Mouse (Mus musculus): ENCODE measurements at regions not wholly inside any gene's neighbourhood (a gene's known extent, or its start where the extent isn't known, plus 50 kb on each side); places are given as distances from the start of the nearest gene placed in this dataset.
A peak's percentile ranks its signal among the peaks of the same experiment; 100 is the strongest.

GRCm38 (mm10) chr14:76800181-76800580 is 236.4 kb upstream of the Ccdc122 start:
- peaks cover under 1% of the 10 kb centered on the region for H3K4me1 ChIP-seq (ENCODE audit: control insufficient read depth, low read depth, low read length)
- H3K36me3 ChIP-seq (ENCODE audit: control insufficient read depth, insufficient read depth) = no peaks in the 10 kb centered on the region
- no peaks in the 10 kb centered on the region for H3K9me3 ChIP-seq (replicated peaks; ENCODE audit: control insufficient read depth, low read length)
- WGBS (ENCODE audit: insufficient replicate concordance) = 62% methylated on average over 4 of the region's 4 CpGs
- no peaks in the 10 kb centered on the region for H3K27me3 ChIP-seq (ENCODE audit: control insufficient read depth, insufficient read depth, low read depth, low read length)
- no peak overlapping the region for H3K4me2 ChIP-seq (ENCODE audit: low read depth, low read length)
- no peak overlapping the region for H3K4me3 ChIP-seq (ENCODE audit: low read depth, low read length)
- ATAC-seq (ENCODE audit: low read depth) = no peak
- H3K27ac ChIP-seq (ENCODE audit: low read length) = no peak overlapping the region
- no peak overlapping the region for H3K9ac ChIP-seq (ENCODE audit: low read depth, low read length)

- Histone ChIP-seq H3K9ac (ENCODE audit: low read depth, low read length) (no peak overlapping the region), H3K4me2 (ENCODE audit: low read depth, low read length) (no peak overlapping the region), H3K9me3 (replicated peaks; ENCODE audit: control insufficient read depth, low read length) (no peaks in the 10 kb centered on the region), H3K4me1 (ENCODE audit: control insufficient read depth, low read depth, low read length) (peaks cover 4% of the 10 kb centered on the region), H3K27me3 (ENCODE audit: control insufficient read depth, insufficient read depth, low read depth, low read length) (no peaks in the 10 kb centered on the region), H3K27ac (ENCODE audit: low read length) (no peak overlapping the region), H3K4me3 (ENCODE audit: low read depth, low read length) (no peak overlapping the region), H3K36me3 (ENCODE audit: control insufficient read depth, insufficient read depth) (no peaks in the 10 kb centered on the region)
- 71% methylated on average over 6 of the region's 6 CpGs for WGBS (ENCODE audit: insufficient replicate concordance)
- no peak for ATAC-seq (ENCODE audit: low read depth)
Observed at GRCm38 (mm10) chr14:76799741-76800140, 236.8 kb upstream of the Ccdc122 start.

- H3K4me1 ChIP-seq (ENCODE audit: control insufficient read depth, low read depth, low read length) = peaks cover 4% of the 10 kb centered on the region
- 67% methylated on average over 8 of the region's 8 CpGs for WGBS (ENCODE audit: insufficient replicate concordance)
- H3K4me2 ChIP-seq (ENCODE audit: low read depth, low read length) = no peak overlapping the region
- no peaks in the 10 kb centered on the region for H3K9me3 ChIP-seq (replicated peaks; ENCODE audit: control insufficient read depth, low read length)
- no peak overlapping the region for H3K4me3 ChIP-seq (ENCODE audit: low read depth, low read length)
- H3K27me3 ChIP-seq (ENCODE audit: control insufficient read depth, insufficient read depth, low read depth, low read length) = no peaks in the 10 kb centered on the region
- no peak overlapping the region; the same call in 1 of the 2 replicates for H3K27ac ChIP-seq (ENCODE audit: low read length)
- no peak for ATAC-seq (ENCODE audit: low read depth)
- H3K9ac ChIP-seq (ENCODE audit: low read depth, low read length) = no peak overlapping the region
- H3K36me3 ChIP-seq (ENCODE audit: control insufficient read depth, insufficient read depth) = no peaks in the 10 kb centered on the region
Observed at GRCm38 (mm10) chr14:76798925-76799428, 237.6 kb upstream of the Ccdc122 start.

GRCm38 (mm10) chr14:76798488-76798887 is 238.1 kb upstream of the Ccdc122 start:
- Histone ChIP-seq H3K4me3 (ENCODE audit: low read depth, low read length) (no peak overlapping the region), H3K27me3 (ENCODE audit: control insufficient read depth, insufficient read depth, low read depth, low read length) (no peaks in the 10 kb centered on the region), H3K4me1 (ENCODE audit: control insufficient read depth, low read depth, low read length) (peaks cover 4% of the 10 kb centered on the region), H3K36me3 (ENCODE audit: control insufficient read depth, insufficient read depth) (no peaks in the 10 kb centered on the region), H3K27ac (ENCODE audit: low read length) (peak overlapping the region; percentile 51), H3K4me2 (ENCODE audit: low read depth, low read length) (no peak overlapping the region), H3K9me3 (replicated peaks; ENCODE audit: control insufficient read depth, low read length) (no peaks in the 10 kb centered on the region), H3K9ac (ENCODE audit: low read depth, low read length) (no peak overlapping the region)
- ATAC-seq (ENCODE audit: low read depth) = no peak
- 49% methylated on average over 6 of the region's 6 CpGs for WGBS (ENCODE audit: insufficient replicate concordance)

GRCm38 (mm10) chr14:76797518-76797917 is 239.1 kb upstream of the Ccdc122 start:
- 34% methylated on average over 6 of the region's 6 CpGs for WGBS (ENCODE audit: insufficient replicate concordance)
- peak; percentile 88 for ATAC-seq (ENCODE audit: low read depth)
- no peak overlapping the region for H3K4me3 ChIP-seq (ENCODE audit: low read depth, low read length)
- no peak overlapping the region for H3K4me2 ChIP-seq (ENCODE audit: low read depth, low read length)
- H3K36me3 ChIP-seq (ENCODE audit: control insufficient read depth, insufficient read depth) = no peaks in the 10 kb centered on the region
- peak overlapping the region; percentile 60 for H3K27ac ChIP-seq (ENCODE audit: low read length)
- no peak overlapping the region for H3K9ac ChIP-seq (ENCODE audit: low read depth, low read length)
- no peaks in the 10 kb centered on the region for H3K9me3 ChIP-seq (replicated peaks; ENCODE audit: control insufficient read depth, low read length)
- no peaks in the 10 kb centered on the region for H3K27me3 ChIP-seq (ENCODE audit: control insufficient read depth, insufficient read depth, low read depth, low read length)
- H3K4me1 ChIP-seq (ENCODE audit: control insufficient read depth, low read depth, low read length) = peaks cover 4% of the 10 kb centered on the region

GRCm38 (mm10) chr14:76791811-76792571 is 235.3 kb upstream of the Serp2 start:
- H3K27ac ChIP-seq (ENCODE audit: low read length) = no peak overlapping the region
- H3K27me3 ChIP-seq (ENCODE audit: control insufficient read depth, insufficient read depth, low read depth, low read length) = no peaks in the 10 kb centered on the region
- no peaks in the 10 kb centered on the region for H3K9me3 ChIP-seq (replicated peaks; ENCODE audit: control insufficient read depth, low read length)
- no peak overlapping the region for H3K4me3 ChIP-seq (ENCODE audit: low read depth, low read length)
- H3K36me3 ChIP-seq (ENCODE audit: control insufficient read depth, insufficient read depth) = no peaks in the 10 kb centered on the region
- peaks cover 6% of the 10 kb centered on the region for H3K4me1 ChIP-seq (ENCODE audit: control insufficient read depth, low read depth, low read length)
- no peak overlapping the region for H3K9ac ChIP-seq (ENCODE audit: low read depth, low read length)
- no peak for ATAC-seq (ENCODE audit: low read depth)
- 45% methylated on average over 6 of the region's 6 CpGs for WGBS (ENCODE audit: insufficient replicate concordance)
- H3K4me2 ChIP-seq (ENCODE audit: low read depth, low read length) = no peak overlapping the region

- H3K9ac ChIP-seq (ENCODE audit: low read depth, low read length) = no peak overlapping the region
- no peaks in the 10 kb centered on the region for H3K9me3 ChIP-seq (replicated peaks; ENCODE audit: control insufficient read depth, low read length)
- H3K27me3 ChIP-seq (ENCODE audit: control insufficient read depth, insufficient read depth, low read depth, low read length) = no peaks in the 10 kb centered on the region
- no peak for ATAC-seq (ENCODE audit: low read depth)
- peaks cover 3% of the 10 kb centered on the region for H3K4me1 ChIP-seq (ENCODE audit: control insufficient read depth, low read depth, low read length)
- no peaks in the 10 kb centered on the region for H3K36me3 ChIP-seq (ENCODE audit: control insufficient read depth, insufficient read depth)
- H3K27ac ChIP-seq (ENCODE audit: low read length) = no peak overlapping the region
- H3K4me2 ChIP-seq (ENCODE audit: low read depth, low read length) = no peak overlapping the region
- 55% methylated on average over 7 of the region's 7 CpGs for WGBS (ENCODE audit: insufficient replicate concordance)
- H3K4me3 ChIP-seq (ENCODE audit: low read depth, low read length) = no peak overlapping the region
Observed at GRCm38 (mm10) chr14:76789376-76789775, 232.7 kb upstream of the Serp2 start.

- H3K27ac ChIP-seq (ENCODE audit: low read length) = no peak overlapping the region
- no peak overlapping the region for H3K9ac ChIP-seq (ENCODE audit: low read depth, low read length)
- no peak overlapping the region for H3K4me2 ChIP-seq (ENCODE audit: low read depth, low read length)
- H3K36me3 ChIP-seq (ENCODE audit: control insufficient read depth, insufficient read depth) = no peaks in the 10 kb centered on the region
- H3K9me3 ChIP-seq (replicated peaks; ENCODE audit: control insufficient read depth, low read length) = no peaks in the 10 kb centered on the region
- H3K4me1 ChIP-seq (ENCODE audit: control insufficient read depth, low read depth, low read length) = peaks cover 3% of the 10 kb centered on the region
- no peak for ATAC-seq (ENCODE audit: low read depth)
- no peak overlapping the region for H3K4me3 ChIP-seq (ENCODE audit: low read depth, low read length)
- no peaks in the 10 kb centered on the region for H3K27me3 ChIP-seq (ENCODE audit: control insufficient read depth, insufficient read depth, low read depth, low read length)
- WGBS (ENCODE audit: insufficient replicate concordance) = 17% methylated on average over 6 of the region's 6 CpGs
Observed at GRCm38 (mm10) chr14:76787601-76788000, 230.9 kb upstream of the Serp2 start.

GRCm38 (mm10) chr14:76786214-76786613 is 229.5 kb upstream of the Serp2 start:
- Histone ChIP-seq H3K4me3 (ENCODE audit: low read depth, low read length) (no peak overlapping the region), H3K9me3 (replicated peaks; ENCODE audit: control insufficient read depth, low read length) (no peaks in the 10 kb centered on the region), H3K9ac (ENCODE audit: low read depth, low read length) (no peak overlapping the region), H3K4me2 (ENCODE audit: low read depth, low read length) (no peak overlapping the region), H3K36me3 (ENCODE audit: control insufficient read depth, insufficient read depth) (no peaks in the 10 kb centered on the region), H3K27ac (ENCODE audit: low read length) (no peak overlapping the region), H3K4me1 (ENCODE audit: control insufficient read depth, low read depth, low read length) (peaks cover 3% of the 10 kb centered on the region; the same call in 1 of the 2 replicates), H3K27me3 (ENCODE audit: control insufficient read depth, insufficient read depth, low read depth, low read length) (no peaks in the 10 kb centered on the region)
- WGBS (ENCODE audit: insufficient replicate concordance) = 64% methylated on average over 4 of the region's 4 CpGs
- no peak for ATAC-seq (ENCODE audit: low read depth)

All from liver, embryonic 16.5 days (tissue).